Mouse (Mus musculus): Measurements from ENCODE around the gene Mum1. TPM values are rescaled to one million over a fixed set of nuclear protein-coding genes. Genes with fewer than 3 reads are reported as not detected.

Gene Mum1
- total RNA-seq, 2 experiments from 2014 or later: 26.4 to 31.3 TPM

DNA sequence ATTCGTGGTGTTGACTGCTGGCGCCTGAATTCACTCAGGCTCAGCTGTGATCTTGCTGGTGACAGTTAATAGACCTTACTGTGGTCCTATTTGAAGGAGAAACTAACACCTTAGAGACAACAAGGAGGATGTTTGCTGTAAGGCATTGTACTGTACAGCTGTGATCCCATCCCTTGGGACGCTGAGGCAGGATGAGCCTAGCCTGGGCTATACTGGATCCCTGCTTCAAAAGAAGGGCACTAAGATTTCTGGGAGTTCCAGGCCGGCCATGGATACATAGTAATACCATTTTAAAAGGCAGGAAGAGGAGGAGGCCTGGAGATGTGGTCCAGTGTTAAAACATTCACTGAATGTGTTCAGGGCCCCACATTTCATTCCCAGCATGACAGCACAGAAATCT, 24.3 kb downstream of the Mum1 start:
- DNase-seq: no peak

DNA sequence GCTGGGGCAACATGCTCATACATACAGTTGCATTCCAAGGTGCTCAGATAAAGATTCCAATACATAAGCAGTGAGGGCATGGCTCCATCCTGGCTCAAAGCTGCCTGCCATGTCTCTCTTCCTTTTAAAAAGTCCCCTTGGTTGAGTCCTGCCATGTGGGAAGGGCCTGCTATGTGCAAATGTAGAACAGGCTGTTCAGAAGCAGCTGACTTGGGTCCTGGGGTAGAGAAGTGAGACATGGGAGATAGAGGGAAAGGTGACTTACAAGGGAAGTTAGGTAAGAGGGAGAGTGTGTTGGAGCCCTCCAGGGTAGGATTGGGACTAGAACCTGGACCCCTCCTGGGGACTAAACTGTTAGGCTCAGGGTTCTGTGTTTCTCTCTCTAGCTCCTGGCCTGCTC, 25.8 kb downstream of the Mum1 start:
- DNase-seq: no peak

DNA sequence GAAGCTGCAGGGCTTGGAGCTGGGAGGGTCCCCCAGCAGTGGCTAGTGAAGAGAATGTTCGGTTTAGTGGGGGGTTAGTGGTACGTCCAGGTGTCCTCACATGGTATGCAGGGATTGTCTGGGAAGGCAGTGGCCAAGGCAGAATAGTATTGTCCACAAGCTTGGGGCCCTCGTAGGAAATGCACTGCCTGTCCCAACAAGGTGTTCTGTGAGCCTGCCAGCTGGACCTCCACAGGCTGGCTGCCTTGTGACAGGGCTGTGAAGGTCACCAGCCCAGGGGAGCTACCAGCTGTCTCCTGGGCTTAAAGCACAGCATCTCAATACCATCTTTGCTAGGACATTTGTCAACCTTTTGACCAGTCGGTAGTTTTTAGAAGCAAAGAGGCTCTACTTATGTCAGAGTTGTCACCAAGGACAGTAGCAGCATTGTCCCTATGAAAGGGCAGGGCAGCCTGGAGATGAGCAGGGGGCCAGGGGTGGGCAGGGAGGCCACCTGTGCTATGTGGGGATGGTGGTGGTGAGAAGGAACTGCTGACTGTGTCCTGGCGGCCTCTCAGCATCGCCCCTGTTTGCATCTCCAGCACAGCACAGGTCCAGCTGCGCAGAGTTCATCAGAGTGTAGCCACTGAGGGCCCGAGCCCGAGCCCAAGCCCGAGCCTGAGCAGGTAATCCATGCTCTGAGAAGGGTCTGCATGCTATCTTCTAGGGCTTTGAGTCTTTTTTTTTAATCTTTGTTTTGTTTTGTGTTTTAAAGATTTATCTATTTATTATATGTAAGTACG, 26.4 kb downstream of the Mum1 start:
- no peak for DNase-seq

DNA sequence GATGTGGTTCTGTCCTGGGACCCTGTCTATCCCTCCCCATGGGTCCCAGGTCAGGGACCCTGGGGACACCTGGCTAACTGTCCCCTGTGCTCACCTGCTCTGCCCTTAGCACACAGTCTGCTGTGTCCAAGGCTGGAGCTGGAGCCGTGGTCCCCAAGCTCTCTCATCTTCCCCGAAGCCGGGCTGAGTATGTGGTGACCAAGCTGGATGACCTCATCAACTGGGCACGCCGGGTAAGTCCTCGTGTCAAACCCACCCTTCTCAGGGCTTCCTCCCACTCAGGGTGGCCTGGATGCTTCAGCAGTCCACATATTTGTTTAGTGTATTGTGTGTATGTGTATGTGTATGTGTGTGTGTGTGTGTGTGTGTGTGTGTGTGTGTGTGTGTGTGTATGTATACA, 27.3 kb downstream of the Mum1 start:
- no peak for DNase-seq

DNA sequence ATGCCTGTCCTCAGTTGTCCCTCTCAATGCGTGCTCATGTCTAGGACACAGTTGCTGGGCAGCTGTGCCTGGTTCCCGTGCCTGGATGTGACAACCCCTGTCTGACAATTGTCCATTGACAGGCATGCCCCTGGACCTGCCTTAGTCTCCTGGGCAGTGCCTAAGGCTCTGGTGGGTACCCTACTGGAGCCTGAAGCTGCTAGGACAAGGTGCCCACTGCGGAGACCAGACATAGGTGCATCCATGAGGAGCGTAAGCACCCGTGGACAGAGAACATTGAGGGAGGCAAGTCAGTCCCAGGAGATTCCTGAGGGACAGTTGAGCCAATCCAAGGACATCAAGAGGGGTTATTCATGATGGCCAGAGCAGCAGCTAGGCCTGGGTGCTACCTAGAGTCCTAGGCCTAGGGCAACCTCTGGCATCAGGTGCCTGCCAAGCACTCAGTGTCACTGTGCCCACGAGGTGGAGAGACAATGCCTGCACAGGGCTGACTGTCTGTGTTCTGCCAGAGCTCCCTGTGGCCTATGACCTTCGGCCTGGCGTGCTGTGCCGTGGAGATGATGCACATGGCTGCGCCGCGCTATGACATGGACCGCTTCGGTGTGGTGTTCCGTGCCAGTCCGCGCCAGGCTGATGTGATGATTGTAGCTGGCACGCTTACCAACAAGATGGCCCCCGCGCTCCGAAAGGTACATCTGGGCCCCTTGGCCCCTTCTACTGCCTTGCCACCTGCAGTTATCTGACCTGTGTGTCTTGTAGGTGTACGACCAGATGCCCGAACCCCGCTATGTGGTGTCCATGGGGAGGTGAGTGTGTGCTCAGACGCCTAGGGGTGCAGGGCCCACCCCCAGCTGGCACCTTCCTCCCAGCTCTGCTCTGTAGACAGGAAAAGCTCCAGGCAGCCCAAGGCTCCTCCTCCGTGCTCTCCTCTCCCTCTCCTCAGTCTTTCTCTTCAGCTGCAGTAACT, 28.4 kb downstream of the Mum1 start:
- no peak for DNase-seq

DNA sequence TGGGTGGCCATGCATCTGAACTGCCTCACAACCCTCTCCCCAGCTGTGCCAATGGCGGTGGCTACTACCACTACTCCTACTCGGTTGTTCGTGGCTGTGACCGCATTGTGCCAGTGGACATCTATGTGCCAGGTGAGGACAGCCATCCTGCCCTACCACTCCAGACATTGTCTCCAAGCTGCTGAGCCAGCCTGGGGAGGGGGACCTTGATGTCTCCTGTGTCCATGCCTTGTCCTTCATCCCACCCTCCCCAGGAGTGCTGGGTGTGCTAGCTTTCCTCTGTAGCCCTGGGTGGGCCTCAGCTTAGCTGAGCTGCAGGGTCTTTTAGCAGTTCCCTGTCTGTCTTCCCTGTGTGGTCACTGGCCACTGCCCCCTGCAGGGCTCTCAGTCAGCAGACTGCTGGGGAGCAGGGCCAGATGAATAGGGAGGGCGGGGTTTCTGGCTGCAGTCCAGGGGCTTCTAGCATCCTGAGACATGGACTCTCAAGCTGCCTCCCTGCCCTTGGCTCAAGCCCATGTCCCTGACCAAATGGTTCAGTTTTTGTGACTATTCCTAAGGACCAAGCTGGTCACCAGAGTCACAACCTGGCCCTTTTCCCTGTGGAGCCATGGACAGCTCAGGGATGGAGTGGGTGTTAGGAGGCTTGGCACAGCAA, 29.8 kb downstream of the Mum1 start:
- DNase-seq: peak; percentile 56

DNA sequence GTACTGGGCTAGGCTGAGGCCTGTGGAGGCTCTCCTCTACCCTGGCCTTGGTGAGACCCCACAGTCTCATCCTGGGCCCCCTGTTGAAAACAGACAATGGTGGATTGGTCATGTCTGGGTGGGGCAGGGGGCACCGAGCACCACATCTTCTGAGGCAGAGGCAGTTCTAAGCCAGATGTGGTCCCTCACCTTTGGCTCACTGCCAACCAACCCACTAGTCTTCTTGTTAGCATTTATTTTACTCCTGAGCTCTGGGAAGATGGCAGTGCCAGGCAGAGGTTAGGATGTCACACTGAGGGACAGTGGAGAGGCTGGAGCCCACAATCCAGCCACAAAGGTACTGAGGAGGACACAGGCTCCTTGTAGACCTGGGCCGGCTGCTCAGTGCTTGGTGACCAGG, 31.7 kb downstream of the Mum1 start:
- no peak for DNase-seq

DNA sequence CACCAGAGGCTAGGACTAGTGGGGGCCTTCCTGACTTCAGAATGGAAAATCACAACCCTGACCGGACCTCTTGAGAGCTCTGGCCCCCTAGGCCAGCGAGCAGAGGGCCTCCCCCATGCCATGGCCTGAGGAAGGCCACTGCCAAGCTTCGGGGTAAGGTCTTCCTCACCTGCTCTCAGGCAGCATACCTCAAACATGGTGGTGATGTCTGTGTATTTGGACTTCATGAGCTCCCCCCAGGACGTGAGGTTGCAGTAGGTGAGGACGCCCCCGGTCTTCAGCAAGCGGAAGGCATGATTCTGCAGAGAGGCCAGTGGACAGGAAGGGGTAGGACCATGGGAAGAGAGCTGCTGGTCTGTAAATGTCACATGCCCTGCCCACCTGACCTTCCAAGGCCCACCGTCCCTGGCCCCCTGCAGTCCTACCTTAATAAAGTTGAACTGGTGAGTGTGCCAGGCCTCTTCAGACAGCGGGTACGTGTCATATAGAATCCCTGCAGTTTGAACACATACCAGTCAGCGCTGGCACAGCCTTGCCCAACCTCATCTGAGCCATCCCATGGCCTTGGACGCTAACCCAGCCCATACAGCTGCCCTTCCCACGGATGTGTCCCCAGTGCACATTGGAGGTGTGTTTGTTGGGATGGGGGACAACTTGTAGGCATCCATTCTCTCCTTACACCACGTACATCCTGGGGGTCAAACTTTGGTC, 32.7 kb downstream of the Mum1 start:
- no peak for DNase-seq

DNA sequence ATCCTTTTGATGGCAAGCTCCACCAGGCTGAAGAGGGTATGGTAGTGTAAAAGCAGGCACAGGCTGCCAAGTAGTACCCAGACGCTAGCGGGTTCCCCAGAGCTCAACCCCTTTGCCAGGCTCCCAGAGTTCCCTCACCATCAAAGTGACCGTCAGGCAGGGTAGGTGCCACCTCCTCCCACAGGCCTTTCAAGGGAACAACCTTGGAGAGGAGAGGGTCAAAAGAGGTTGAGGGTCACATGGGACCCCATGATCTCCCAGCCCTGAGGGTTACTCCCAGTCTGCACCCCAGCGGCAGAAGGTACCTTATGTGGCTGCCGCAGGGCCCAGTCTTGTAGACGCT, 33.2 kb downstream of the Mum1 start:
- DNase-seq: no peak

DNA sequence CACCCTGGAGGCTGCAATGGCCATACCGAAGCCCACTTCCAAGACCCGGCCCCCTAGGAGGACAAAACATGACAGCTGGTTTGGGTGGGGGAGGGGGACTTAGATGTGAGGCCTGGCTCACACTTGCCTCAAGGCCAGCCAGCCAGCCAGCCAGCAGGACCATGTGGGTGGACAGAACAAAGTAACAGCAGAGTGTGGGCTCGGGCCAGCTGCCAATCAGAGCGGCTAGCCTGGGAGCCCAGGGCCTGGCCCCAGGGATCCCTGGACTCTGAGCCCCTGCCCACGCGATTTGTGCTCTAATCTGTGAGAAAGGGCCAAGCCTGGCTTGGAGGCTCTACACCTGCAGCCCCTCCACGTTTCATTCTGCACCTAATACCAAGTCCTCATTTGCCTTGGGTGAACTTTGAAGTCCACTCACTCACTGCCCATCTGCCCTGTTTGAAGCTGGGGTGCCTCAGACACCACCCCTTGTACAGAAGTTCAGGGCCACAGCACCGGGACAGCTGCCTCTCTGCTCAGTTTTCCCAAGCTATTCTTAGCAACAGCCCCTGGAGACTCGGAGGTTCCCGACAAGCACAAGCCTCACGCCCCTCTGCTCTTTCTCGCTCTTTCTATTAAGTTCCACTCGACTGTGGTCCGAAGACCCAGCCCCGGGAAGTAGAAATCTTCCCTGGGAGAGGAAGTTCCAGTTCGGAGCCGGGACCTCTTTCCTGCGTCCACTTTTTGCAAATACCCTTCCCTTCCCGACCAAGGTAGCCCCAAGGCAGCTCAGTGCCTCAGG, 33.8 kb downstream of the Mum1 start:
- peak; percentile 81 for DNase-seq

DNA sequence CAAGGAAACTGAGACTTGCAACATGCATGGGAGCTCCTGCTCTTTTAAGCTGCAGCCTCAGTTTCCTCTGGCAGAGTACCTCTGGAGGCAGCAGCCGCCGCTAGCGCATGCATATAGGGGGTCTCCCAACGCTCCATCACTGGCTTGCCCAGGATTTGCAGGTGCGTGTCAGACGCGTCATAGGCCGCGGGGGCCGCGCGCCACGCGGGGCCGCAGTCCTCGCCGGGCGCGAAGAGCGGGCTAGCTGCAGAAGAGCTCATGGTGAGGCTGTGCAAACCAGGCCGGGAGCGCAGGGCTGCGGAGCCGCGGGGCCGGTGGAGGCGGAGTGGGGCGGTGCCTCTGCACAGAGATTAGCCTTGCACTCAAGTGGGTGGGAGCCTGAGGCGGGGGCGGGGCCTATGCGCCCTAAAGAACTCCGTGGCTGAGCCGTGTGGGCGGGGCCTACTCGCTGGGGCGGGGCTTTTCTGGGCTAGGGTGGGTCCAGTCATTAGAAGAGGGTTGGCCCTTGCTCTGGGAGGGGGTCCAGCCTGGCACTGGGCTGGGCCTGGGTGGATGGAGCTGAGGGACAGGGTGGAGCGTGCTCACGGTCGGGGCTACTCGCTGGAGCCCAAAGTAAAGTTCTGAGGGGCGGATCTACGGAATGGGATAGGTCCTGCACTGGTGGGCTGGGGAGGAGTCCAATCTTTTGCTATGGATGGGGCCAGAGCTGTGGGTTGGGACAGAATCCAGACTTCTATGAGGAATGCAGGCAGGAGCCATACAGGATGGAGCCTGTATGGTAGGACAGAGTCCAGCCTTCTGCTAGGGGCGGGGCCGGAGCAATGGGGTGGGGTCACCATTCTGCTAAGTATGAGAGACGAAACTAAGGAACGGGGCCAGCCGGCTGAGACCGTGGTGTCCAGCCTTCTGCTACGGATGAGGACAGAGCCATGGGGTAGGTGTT, 34.7 kb downstream of the Mum1 start, which contains the start of the genes Gamt and Dazap1:
TSS of gene Gamt (minus strand) at position 371 of the 943 bp plus-strand sequence.
TSS of gene Dazap1 (plus strand) at position 845 of the 943 bp plus-strand sequence.
- DNase-seq: peak; percentile 99

DNA sequence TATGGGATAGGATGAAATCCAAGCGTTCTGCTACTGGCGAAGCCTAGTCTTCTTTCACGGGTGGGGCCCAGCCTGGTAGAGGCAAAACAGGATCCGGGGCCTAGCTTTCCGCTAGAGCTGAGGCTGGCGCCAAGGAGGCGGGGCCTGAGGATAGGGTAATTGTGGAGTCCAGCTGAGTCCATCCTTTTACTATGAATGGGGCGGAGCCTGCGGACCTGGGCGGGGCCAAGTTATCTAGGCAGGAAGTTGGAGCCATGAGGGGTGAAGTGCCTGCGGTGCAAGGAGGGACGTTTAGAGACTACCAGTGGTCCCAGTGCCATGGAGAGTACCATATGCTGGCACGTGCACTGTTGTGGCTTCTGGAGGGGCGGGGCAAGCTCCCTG, 35.3 kb downstream of the Mum1 start:
- DNase-seq: peak; percentile 98

DNA sequence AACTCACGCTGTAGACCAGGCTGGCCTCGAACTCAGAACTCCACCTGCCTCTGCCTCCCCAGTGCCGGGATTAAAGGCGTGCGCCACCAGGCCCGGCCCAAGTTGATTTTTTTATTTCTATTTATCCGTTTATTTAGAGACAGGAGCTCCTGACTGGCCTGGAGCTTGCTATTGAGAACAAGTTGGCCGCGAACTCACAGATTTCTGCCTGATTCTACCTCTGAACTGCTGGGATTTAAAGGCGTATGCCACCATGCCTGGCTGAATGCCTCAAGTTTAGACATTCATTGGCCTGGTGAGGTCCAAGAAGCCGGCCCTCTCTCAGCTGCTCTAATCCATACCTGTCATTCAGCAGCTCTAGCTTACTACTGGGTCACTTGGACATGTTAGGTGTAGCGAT, 35.9 kb downstream of the Mum1 start:
- DNase-seq: no peak

DNA sequence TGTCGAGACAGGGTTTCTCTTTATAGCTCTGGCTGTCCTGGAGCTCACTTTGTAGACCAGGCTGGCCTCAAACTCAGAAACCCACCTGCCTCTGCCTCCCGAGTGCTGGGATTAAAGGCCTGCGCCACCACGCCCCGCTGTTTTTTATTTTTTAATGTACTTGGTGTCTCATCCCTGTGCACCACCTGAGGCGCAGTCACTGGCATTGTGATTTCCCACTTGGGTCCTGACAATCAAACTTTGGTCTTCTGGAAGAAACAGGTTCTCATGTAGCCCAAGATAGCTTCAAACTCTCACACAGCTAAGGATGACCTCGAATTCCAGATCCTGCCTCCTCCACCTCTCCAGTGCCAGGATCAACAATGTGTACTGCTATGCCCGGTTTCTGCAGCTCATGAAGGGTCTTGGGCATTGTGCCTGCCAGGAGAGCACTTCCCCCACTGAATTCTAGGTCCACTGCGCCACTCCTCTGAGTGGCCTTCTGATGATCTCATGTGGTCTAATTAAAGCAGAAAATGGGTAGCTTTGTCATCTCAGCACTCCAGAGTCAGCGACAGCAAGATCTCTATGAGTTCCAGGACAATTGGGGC, 36.6 kb downstream of the Mum1 start:
- no peak for DNase-seq

DNA sequence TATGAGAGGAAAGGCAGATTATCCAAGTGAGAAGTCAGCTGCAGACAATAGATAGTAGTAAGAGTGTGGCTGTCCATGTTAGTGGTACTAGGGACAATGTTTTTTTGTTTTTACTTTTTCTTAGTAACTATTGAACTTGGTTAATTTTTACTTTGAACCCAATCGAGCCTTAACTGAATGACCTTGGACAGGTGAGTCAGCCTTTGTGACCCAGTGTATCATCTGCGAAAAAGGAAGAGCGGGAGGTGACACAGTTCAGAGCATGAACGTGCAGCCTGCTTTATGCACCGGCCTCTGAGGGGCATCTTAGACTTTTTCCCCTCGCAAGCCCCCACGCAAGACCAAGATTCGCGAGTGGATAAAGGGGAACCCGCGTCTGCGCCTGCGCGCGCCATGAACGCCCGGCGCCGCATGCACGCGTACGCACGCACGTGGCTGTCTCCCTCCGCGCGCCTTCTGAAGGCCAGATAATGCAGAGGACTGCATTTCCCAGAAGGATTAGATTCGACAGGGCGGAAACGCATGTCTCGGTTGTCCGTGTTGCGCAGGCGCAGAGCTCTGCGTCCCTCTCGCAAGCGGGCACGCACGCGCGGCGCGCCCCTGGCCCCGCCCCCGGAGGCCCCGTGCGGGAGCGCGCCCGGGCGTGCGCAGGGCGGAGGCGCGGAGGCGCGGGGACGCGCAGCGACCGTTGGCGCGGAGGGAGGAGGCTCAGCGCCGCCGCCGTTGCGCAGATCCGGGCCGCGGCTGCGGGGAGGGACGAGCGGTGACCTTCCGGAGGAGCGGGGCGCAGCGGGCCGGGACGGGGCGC, 38.3 kb downstream of the Mum1 start:
- DNase-seq: peak; percentile 100

DNA sequence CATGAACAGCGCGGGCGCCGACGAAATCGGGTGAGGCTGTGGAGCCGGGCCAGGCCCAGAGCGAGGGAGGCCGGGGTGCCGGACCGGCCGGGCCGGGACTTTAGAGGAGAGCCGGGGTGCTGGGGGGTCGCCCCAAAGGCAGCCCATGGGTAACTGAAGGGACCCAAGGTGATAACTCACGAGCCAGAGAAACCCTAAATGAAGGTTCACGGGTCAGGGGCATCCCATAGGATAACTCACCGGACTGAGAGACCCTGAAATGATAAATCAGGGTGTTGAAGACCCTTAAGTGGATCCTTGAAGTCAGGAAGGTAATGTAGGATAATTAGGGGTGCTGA, 38.9 kb downstream of the Mum1 start:
- DNase-seq: no peak

DNA sequence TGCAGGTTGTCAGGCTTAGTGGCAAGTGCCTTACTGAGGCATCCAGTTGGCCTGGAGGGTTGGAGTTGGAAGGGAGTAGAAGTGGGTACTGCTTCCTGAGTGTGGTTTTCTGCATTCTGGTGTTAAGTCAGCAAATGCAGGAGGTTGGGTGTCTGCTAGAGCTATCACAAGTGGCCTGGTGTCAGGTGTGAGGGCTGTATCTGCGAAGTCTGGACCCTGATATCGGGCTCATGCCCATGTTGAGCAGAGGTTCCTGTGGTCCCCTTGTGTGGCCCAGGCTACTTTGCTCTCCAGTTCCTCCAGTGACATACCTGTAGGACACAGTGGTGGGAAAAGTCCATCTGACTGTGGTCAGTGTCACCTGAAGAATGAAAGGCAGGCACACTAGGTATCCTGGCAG, 43.9 kb downstream of the Mum1 start:
- no peak for DNase-seq

DNA sequence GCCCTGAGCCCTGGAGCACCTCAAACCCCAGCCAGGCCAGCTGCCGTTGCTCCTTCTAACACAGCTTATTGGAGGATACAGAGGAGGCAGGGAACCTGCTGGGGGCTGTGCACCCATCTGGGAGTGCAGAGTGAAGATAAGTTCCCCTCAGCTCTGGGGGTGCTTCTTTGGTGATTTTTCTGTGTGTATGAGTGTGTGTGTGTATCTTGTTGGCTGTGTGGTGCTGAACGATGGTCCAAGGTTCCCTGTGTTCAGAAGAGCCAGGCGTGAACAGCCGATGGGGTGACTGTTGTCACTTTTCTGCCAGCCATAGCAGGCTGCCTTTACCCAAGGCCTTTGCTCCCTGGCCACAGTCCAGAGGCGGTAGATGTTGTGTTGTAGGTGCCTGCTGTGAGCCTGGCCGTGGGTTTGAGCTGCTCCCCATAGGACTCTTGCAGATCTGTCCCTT, 44.5 kb downstream of the Mum1 start:
- no peak for DNase-seq

All from gastrocnemius, postnatal 10 days (tissue).